Mouse (Mus musculus): Measurements from ENCODE around the gene Ogn. TPM values are rescaled to one million over a fixed set of nuclear protein-coding genes. Genes with fewer than 3 reads are reported as not detected.

The Ogn gene
- polyA plus RNA-seq, 1 experiment from 2014 or later, result 131 TPM

GRCm38 (mm10) chr13:49653180-49653541, 45.3 kb downstream of the Ogn start:
- WGBS, result 0% methylated on average over 16 of the region's 16 CpGs
- ATAC-seq (ENCODE audit: low read depth), result peak; percentile 78
- peak overlapping the region; percentile 29; the same call in 1 of the 2 replicates for H3K27ac ChIP-seq (ENCODE audit: low read length)
- H3K4me1 ChIP-seq (replicated peaks; ENCODE audit: control insufficient read depth, insufficient read depth, low read length), result peaks cover 10% of the 10 kb centered on the region
- peak overlapping the region; percentile 56 for H3K9ac ChIP-seq (ENCODE audit: low read length)
- no peaks in the 10 kb centered on the region for H3K27me3 ChIP-seq (ENCODE audit: control insufficient read depth, insufficient read depth, low read depth, low read length)
- H3K4me2 ChIP-seq (ENCODE audit: low read depth, low read length), result peak overlapping the region; percentile 84
- peak overlapping the region; percentile 56 for H3K4me3 ChIP-seq (ENCODE audit: low read length)
- H3K9me3 ChIP-seq (ENCODE audit: control insufficient read depth, low read length), result no peaks in the 10 kb centered on the region
- peaks cover 2% of the 10 kb centered on the region; the same call in 1 of the 2 replicates for H3K36me3 ChIP-seq (ENCODE audit: control insufficient read depth, insufficient read depth, low read length)

Other genes with a start within 250 kb of the Ogn start
- 15.7 and 16.2 TPM in 2 replicates for gene Ippk, start 186.8 kb upstream of the Ogn start, polyA plus RNA-seq (2015; fragmentation: Nextera tagmentation; extraction: Ambion mirVana)
- gene Tes3-ps, start 114.7 kb upstream of the Ogn start, polyA plus RNA-seq (2015; fragmentation: Nextera tagmentation; extraction: Ambion mirVana), result 1.2 and 1.9 TPM in 2 replicates
- gene Ecm2, start 103.2 kb upstream of the Ogn start, polyA plus RNA-seq (2015; fragmentation: Nextera tagmentation; extraction: Ambion mirVana), result 1.9 and 2.3 TPM in 2 replicates
- gene Aspn, start 63.6 kb upstream of the Ogn start, polyA plus RNA-seq (2015; fragmentation: Nextera tagmentation; extraction: Ambion mirVana), result 49.3 and 51.7 TPM in 2 replicates
- gene Omd, start 25.6 kb upstream of the Ogn start, polyA plus RNA-seq (2015; fragmentation: Nextera tagmentation; extraction: Ambion mirVana), result 1.8 and 2.0 TPM in 2 replicates
- 33.0 and 33.2 TPM in 2 replicates for gene Cenpp, start 44.7 kb downstream of the Ogn start, polyA plus RNA-seq (2015; fragmentation: Nextera tagmentation; extraction: Ambion mirVana)
- gene Nol8, start 45.0 kb downstream of the Ogn start, polyA plus RNA-seq (2015; fragmentation: Nextera tagmentation; extraction: Ambion mirVana), result 14.7 and 15.2 TPM in 2 replicates
- 53.7 and 55.1 TPM in 2 replicates for gene Iars, start 74.1 kb downstream of the Ogn start, polyA plus RNA-seq (2015; fragmentation: Nextera tagmentation; extraction: Ambion mirVana)
- gene Gm30302, start 191.0 kb downstream of the Ogn start, polyA plus RNA-seq (2015; fragmentation: Nextera tagmentation; extraction: Ambion mirVana), result not detected in 2 replicates